Mouse (Mus musculus): ENCODE results near the gene Angptl4. TPM values are rescaled to one million over a fixed set of nuclear protein-coding genes. Genes with fewer than 3 reads are reported as not detected.

The Angptl4 gene
- polyA plus RNA-seq, 1 experiment from 2014 or later: 22.0 TPM

DNA sequence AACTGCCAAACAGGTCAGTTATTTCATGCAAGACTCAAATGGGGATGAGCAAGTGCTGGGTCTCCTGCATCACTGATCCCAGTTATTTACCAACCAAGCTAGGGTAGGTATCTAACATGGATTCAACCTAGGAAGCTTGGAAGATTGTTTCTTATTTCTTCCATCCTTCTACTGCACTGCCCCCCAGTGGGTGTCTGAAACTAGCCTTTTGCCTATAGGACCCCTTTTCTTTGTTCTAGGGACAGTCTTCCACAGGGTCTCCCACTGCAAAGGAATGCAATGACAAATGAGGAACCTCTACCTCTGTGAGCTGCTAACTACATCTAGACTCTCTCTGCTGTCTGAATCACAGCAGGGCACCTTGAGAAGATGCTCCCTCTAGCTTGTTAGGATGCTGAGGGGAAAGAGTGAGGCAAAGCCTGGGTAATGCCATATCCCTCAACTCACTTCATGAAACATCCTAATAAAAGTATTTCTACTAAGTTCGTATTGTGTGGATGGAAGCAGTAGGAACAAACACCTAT is 40.9 kb upstream of the Angptl4 start:
- ATAC-seq (ENCODE audit: low FRiP score) (no peak), DNase-seq (ENCODE audit: low spot score) (no peak)
- no peak overlapping the region for H3K9ac ChIP-seq (ENCODE audit: low read depth, low read length)
- no peaks in the 10 kb centered on the region for H3K9me3 ChIP-seq (ENCODE audit: control insufficient read depth, low read length)
- peaks cover 5% of the 10 kb centered on the region for H3K4me1 ChIP-seq (replicated peaks; ENCODE audit: control insufficient read depth, insufficient read depth, low read length)
- H3K4me3 ChIP-seq (ENCODE audit: low read depth, low read length): no peak overlapping the region
- no peak overlapping the region for H3K27ac ChIP-seq (ENCODE audit: low read depth, low read length)
- peaks cover 3% of the 10 kb centered on the region; the same call in 1 of the 2 replicates for H3K36me3 ChIP-seq (ENCODE audit: control insufficient read depth, insufficient read depth, low read length)
- H3K27me3 ChIP-seq (ENCODE audit: control insufficient read depth, insufficient read depth, low read length): no peaks in the 10 kb centered on the region
- no peak overlapping the region for H3K4me2 ChIP-seq (replicated peaks; ENCODE audit: low read depth, low read length)
- 90% methylated on average over 1 of the region's 1 CpGs for WGBS

GRCm38 (mm10) chr17:33817969-33818643 is 36.5 kb upstream of the Angptl4 start:
- H3K9ac ChIP-seq (ENCODE audit: low read depth, low read length): peak overlapping the region; percentile 75
- no peaks in the 10 kb centered on the region for H3K9me3 ChIP-seq (ENCODE audit: control insufficient read depth, low read length)
- H3K27ac ChIP-seq (ENCODE audit: low read depth, low read length): peak overlapping the region; percentile 86
- H3K27me3 ChIP-seq (ENCODE audit: control insufficient read depth, insufficient read depth, low read length): no peaks in the 10 kb centered on the region
- WGBS: 19% methylated on average over 33 of the region's 33 CpGs
- peak; percentile 69 for ATAC-seq (ENCODE audit: low FRiP score)
- DNase-seq (ENCODE audit: low spot score): no peak
- H3K36me3 ChIP-seq (ENCODE audit: control insufficient read depth, insufficient read depth, low read length): peaks cover 3% of the 10 kb centered on the region; the same call in 1 of the 2 replicates
- H3K4me1 ChIP-seq (replicated peaks; ENCODE audit: control insufficient read depth, insufficient read depth, low read length): peaks cover 7% of the 10 kb centered on the region
- H3K4me3 ChIP-seq (ENCODE audit: low read depth, low read length): peak overlapping the region; percentile 53
- peak overlapping the region; percentile 84 for H3K4me2 ChIP-seq (replicated peaks; ENCODE audit: low read depth, low read length)

DNA sequence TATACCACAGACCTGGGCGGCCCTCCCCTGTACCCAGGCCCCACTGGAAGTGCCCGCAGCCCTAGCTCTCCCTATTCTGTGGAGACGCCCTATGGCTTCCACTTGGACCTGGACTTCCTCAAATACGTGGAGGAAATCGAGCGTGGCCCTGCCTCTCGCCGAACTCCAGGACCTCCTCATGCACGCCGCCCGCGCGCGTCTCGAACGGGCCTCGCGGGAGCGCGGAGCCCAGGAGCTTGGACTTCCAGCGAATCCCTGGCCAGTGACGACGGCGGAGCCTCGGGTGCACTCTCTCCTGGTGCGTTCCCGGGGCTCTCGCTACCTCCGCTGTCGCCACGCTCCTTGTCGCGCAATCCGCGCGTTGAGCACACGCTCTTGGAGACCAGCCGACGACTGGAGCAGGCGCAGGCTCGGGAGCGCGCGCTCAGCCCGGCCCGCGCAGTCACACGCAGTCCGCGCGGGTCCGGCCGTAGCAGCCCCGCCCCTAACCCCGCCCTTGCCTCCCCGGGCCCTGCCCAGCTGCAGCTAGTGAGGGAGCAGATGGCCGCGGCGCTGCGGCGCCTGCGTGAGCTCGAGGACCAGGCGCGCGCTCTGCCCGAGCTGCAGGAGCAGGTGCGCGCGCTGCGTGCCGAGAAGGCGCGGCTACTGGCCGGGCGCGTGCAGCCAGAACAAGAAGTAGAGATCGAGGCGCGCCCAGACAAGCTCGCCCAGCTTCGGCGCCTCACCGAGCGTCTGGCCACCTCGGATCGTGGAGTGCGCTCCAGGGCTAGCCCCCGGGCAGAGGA is 35.7 kb upstream of the Angptl4 start:
- WGBS: under 1% methylated on average over 89 of the region's 89 CpGs
- ATAC-seq (ENCODE audit: low FRiP score) (peak; percentile 96), DNase-seq (ENCODE audit: low spot score) (peak; percentile 96)
- Histone ChIP-seq H3K27ac (ENCODE audit: low read depth, low read length) (peak overlapping the region; percentile 86), H3K4me3 (ENCODE audit: low read depth, low read length) (peak overlapping the region; percentile 53), H3K4me2 (replicated peaks; ENCODE audit: low read depth, low read length) (peak overlapping the region; percentile 84), H3K27me3 (ENCODE audit: control insufficient read depth, insufficient read depth, low read length) (no peaks in the 10 kb centered on the region), H3K9ac (ENCODE audit: low read depth, low read length) (peak overlapping the region; percentile 75), H3K4me1 (replicated peaks; ENCODE audit: control insufficient read depth, insufficient read depth, low read length) (peaks cover 7% of the 10 kb centered on the region), H3K36me3 (ENCODE audit: control insufficient read depth, insufficient read depth, low read length) (peaks cover 3% of the 10 kb centered on the region; the same call in 1 of the 2 replicates), H3K9me3 (ENCODE audit: control insufficient read depth, low read length) (no peaks in the 10 kb centered on the region)

GRCm38 (mm10) chr17:33816612-33817011 is 35.0 kb upstream of the Angptl4 start:
- H3K4me3 ChIP-seq (ENCODE audit: low read depth, low read length): peak overlapping the region; percentile 53
- peaks cover 7% of the 10 kb centered on the region for H3K4me1 ChIP-seq (replicated peaks; ENCODE audit: control insufficient read depth, insufficient read depth, low read length)
- H3K27ac ChIP-seq (ENCODE audit: low read depth, low read length): no peak overlapping the region
- H3K4me2 ChIP-seq (replicated peaks; ENCODE audit: low read depth, low read length): peak overlapping the region; percentile 84
- H3K27me3 ChIP-seq (ENCODE audit: control insufficient read depth, insufficient read depth, low read length): no peaks in the 10 kb centered on the region
- H3K9ac ChIP-seq (ENCODE audit: low read depth, low read length): peak overlapping the region; percentile 75; the same call in 1 of the 2 replicates
- H3K9me3 ChIP-seq (ENCODE audit: control insufficient read depth, low read length): no peaks in the 10 kb centered on the region
- DNase-seq (ENCODE audit: low spot score) (no peak), ATAC-seq (ENCODE audit: low FRiP score) (no peak)
- WGBS: 81% methylated on average over 5 of the region's 5 CpGs
- peaks cover 3% of the 10 kb centered on the region; the same call in 1 of the 2 replicates for H3K36me3 ChIP-seq (ENCODE audit: control insufficient read depth, insufficient read depth, low read length)

DNA sequence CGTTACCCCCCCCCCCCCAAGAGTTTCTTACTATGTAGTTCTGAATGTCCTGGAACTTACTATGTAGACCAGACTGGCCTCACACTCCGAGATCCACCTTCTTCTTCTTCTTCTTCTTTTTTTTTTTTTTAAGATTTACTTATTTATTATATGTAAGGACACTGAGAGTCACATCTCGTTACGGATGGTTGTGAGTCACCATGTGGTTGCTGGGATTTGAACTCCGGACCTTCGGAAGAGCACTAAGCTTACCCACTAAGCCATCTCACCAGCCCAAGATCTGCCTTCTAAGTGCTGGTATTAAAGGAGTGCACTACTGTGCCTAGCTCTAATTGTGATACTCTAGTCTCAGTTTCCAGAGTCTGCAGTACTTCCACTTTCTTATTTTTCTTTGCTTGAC is 33.8 kb upstream of the Angptl4 start:
- ATAC-seq (ENCODE audit: low FRiP score) (no peak), DNase-seq (ENCODE audit: low spot score) (no peak)
- H3K4me1 ChIP-seq (replicated peaks; ENCODE audit: control insufficient read depth, insufficient read depth, low read length): peaks cover 7% of the 10 kb centered on the region
- WGBS: 94% methylated on average over 6 of the region's 6 CpGs
- H3K9me3 ChIP-seq (ENCODE audit: control insufficient read depth, low read length): no peaks in the 10 kb centered on the region
- H3K27ac ChIP-seq (ENCODE audit: low read depth, low read length): no peak overlapping the region
- peaks cover 6% of the 10 kb centered on the region for H3K27me3 ChIP-seq (ENCODE audit: control insufficient read depth, insufficient read depth, low read length)
- no peak overlapping the region for H3K9ac ChIP-seq (ENCODE audit: low read depth, low read length)
- H3K4me2 ChIP-seq (replicated peaks; ENCODE audit: low read depth, low read length): no peak overlapping the region
- H3K36me3 ChIP-seq (ENCODE audit: control insufficient read depth, insufficient read depth, low read length): peaks cover 3% of the 10 kb centered on the region; the same call in 1 of the 2 replicates
- H3K4me3 ChIP-seq (ENCODE audit: low read depth, low read length): no peak overlapping the region

GRCm38 (mm10) chr17:33812990-33813389 is 31.4 kb upstream of the Angptl4 start:
- no peaks in the 10 kb centered on the region for H3K9me3 ChIP-seq (ENCODE audit: control insufficient read depth, low read length)
- no peak overlapping the region for H3K27ac ChIP-seq (ENCODE audit: low read depth, low read length)
- H3K4me1 ChIP-seq (replicated peaks; ENCODE audit: control insufficient read depth, insufficient read depth, low read length): peaks cover 5% of the 10 kb centered on the region
- H3K36me3 ChIP-seq (ENCODE audit: control insufficient read depth, insufficient read depth, low read length): no peaks in the 10 kb centered on the region
- no peak overlapping the region for H3K9ac ChIP-seq (ENCODE audit: low read depth, low read length)
- ATAC-seq (ENCODE audit: low FRiP score) (no peak), DNase-seq (ENCODE audit: low spot score) (no peak)
- no peak overlapping the region for H3K4me2 ChIP-seq (replicated peaks; ENCODE audit: low read depth, low read length)
- H3K27me3 ChIP-seq (ENCODE audit: control insufficient read depth, insufficient read depth, low read length): peaks cover 6% of the 10 kb centered on the region
- H3K4me3 ChIP-seq (ENCODE audit: low read depth, low read length): no peak overlapping the region
- WGBS: 68% methylated on average over 4 of the region's 4 CpGs

DNA sequence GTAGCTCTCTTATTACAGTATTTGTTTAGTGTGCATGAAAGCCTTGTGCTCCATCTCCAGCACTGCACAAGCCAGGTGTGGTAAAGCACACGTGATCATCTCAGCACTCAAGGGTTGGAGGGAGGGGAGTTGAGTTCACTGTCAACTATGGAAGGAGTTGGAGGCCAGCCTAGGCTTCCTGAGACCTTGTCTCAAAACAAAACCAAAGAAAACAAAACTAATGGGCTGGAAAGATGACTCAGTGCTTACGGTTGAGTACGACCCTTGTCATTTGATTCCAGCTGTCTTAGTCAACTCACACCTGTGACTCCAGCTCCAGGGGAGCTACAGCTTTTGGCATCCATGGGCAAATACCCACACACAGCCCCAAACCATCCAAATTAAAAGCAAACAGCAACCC is 30.8 kb upstream of the Angptl4 start:
- Histone ChIP-seq H3K36me3 (ENCODE audit: control insufficient read depth, insufficient read depth, low read length) (no peaks in the 10 kb centered on the region), H3K27ac (ENCODE audit: low read depth, low read length) (no peak overlapping the region), H3K27me3 (ENCODE audit: control insufficient read depth, insufficient read depth, low read length) (peaks cover 6% of the 10 kb centered on the region), H3K4me1 (replicated peaks; ENCODE audit: control insufficient read depth, insufficient read depth, low read length) (0 out of 2 replicates have a peak, but pooled peaks cover 4% of the 10 kb centered on the region), H3K4me3 (ENCODE audit: low read depth, low read length) (no peak overlapping the region), H3K9me3 (ENCODE audit: control insufficient read depth, low read length) (no peaks in the 10 kb centered on the region), H3K4me2 (replicated peaks; ENCODE audit: low read depth, low read length) (no peak overlapping the region), H3K9ac (ENCODE audit: low read depth, low read length) (no peak overlapping the region)
- WGBS: 65% methylated on average over 3 of the region's 3 CpGs
- DNase-seq (ENCODE audit: low spot score) (no peak), ATAC-seq (ENCODE audit: low FRiP score) (no peak)

DNA sequence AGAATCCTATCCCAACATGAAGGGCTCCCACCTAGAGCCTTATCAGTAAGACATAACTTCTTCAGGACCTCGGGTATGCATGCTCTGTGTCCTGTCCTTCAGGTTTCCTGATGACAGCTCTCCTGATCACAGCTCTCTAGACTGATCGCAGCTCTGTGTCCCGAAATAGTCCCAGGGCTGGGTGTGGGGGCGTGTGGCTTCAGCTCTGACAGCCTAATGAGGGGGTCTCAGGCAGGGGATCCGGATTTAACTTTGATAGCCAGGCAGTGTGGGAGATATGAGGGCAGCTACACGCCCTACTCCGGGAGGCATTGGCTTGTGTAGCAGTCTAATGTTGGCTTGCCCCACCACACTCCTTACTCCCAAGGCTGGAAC is 29.5 kb upstream of the Angptl4 start:
- Histone ChIP-seq H3K4me3 (ENCODE audit: low read depth, low read length) (peak overlapping the region; percentile 49), H3K9ac (ENCODE audit: low read depth, low read length) (no peak overlapping the region), H3K9me3 (ENCODE audit: control insufficient read depth, low read length) (no peaks in the 10 kb centered on the region), H3K27me3 (ENCODE audit: control insufficient read depth, insufficient read depth, low read length) (peaks cover 6% of the 10 kb centered on the region), H3K4me1 (replicated peaks; ENCODE audit: control insufficient read depth, insufficient read depth, low read length) (no peaks in the 10 kb centered on the region), H3K27ac (ENCODE audit: low read depth, low read length) (no peak overlapping the region), H3K36me3 (ENCODE audit: control insufficient read depth, insufficient read depth, low read length) (no peaks in the 10 kb centered on the region), H3K4me2 (replicated peaks; ENCODE audit: low read depth, low read length) (peak overlapping the region; percentile 71; the same call in 1 of the 2 replicates)
- DNase-seq (ENCODE audit: low spot score) (no peak), ATAC-seq (ENCODE audit: low FRiP score) (no peak)
- 33% methylated on average over 7 of the region's 7 CpGs for WGBS

Measured in hindbrain, embryonic 11.5 days (tissue).